Mouse (Mus musculus): ENCODE measurements around the gene 2810459M11Rik. TPM values are rescaled to one million over a fixed set of nuclear protein-coding genes. Genes with fewer than 3 reads are reported as not detected.

The 2810459M11Rik gene
- total RNA-seq (2023) = 0.50 TPM

DNA sequence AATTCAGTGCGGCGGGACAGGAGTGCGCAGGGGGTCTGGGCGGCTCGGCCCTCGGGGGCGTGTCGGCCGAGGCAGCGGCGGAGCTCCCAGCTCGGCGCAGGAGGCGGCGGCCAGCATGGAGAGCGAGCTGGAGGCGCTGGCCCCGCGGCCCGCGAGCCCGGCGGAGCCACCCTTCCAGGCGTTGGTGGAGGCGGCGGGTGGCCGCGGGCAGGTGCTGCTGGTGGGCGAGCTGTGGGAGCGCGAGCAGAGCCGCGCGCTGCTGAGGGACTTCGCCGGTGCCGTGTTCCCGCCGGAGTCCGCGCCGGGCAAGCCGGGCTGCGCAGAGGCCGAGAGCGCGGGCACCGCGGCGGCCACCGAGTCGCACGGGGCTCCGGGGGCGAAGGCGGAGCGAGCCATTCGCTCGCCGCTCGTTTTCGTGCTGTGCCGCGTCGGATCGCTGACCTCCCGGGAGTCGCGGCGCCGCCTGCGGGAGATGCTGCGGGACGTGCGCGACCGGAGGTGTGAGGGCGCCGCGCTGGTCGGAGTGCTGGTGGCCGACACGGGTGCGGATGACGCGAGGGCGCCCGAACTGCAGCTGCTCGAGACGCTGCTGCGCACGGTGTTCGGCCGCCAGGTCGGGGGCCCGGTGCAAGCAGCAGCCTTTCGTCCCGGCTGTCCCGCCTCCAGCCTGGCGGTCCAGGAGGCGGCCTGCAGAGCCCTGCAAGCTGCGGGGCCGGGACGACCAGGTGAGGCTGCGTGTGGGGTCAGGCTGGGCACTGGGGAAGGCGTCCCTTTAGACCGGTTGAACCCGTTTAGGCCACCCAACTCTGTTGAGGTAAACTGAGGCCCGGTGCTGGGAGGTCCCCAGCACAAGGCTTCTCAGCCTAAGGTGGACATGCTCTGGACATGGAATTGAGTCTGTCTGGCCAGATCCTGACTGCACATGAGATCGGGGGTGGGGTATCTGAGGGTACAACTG, at the start of gene 2810459M11Rik:
Gene 2810459M11Rik (plus strand): TSS at position 16 of the 958 bp plus-strand sequence.

GRCm38 (mm10) chr1:86016516-86016915, 29.1 kb upstream of the 2810459M11Rik start, which contains the start of gene Spata3:
Gene Spata3 (plus strand): TSS chr1:86016816.

GRCm38 (mm10) chr1:86064271-86064991, 18.8 kb downstream of the 2810459M11Rik start, which contains the start of gene Psmd1:
Gene Psmd1 (plus strand): TSS chr1:86064387.

Other genes with a start within 250 kb of the 2810459M11Rik start
- gene Itm2c, start 151.6 kb upstream of the 2810459M11Rik start, total RNA-seq (2023) = 71.3 TPM
- 0.44 TPM for gene 4933407L21Rik, start 117.4 kb upstream of the 2810459M11Rik start, total RNA-seq (2023)
- 1.2 TPM for gene Gpr55, start 84.9 kb upstream of the 2810459M11Rik start, total RNA-seq (2023)
- gene Spata3, start 29.0 kb upstream of the 2810459M11Rik start, total RNA-seq (2023) = not detected
- gene Psmd1, start 18.5 kb downstream of the 2810459M11Rik start, total RNA-seq (2023) = 48.9 TPM
- not detected for gene Htr2b, start 66.1 kb downstream of the 2810459M11Rik start, total RNA-seq (2023)
- gene Gm21972, start 87.8 kb downstream of the 2810459M11Rik start, total RNA-seq (2023) = 1.8 TPM
- gene Armc9, start 108.9 kb downstream of the 2810459M11Rik start, total RNA-seq (2023) = 10.6 TPM